Mouse (Mus musculus) hindbrain, embryonic 16.5 days (tissue): ENCODE results near the gene Snx33. TPM values are rescaled to one million over a fixed set of nuclear protein-coding genes. Genes with fewer than 3 reads are reported as not detected.

Experiments used
- ATAC-seq: fragments of 200-750 bp; cut with Nextera tagmentation; 2 replicates; pipeline ENCODE4 v1.8.0; 2017; ENCODE audit warnings: moderate TSS enrichment, moderate library complexity
- H3K27ac ChIP-seq: fragments of 300-500 bp; sonication (generic); 2 replicates; pipeline ENCODE4 v1.5.1; 2014; ENCODE audit warnings: low read depth, mild to moderate bottlenecking, control low read depth, low read length, moderate library complexity
- H3K27me3 ChIP-seq: fragments of 300-500 bp; sonication (generic); replicated peaks from 2 replicates; pipeline ENCODE4 v1.6.1; 2014; ENCODE audit warnings: low read length; ENCODE audit not compliant: control insufficient read depth, insufficient read depth
- H3K36me3 ChIP-seq: fragments of 300-500 bp; sonication (generic); 2 replicates; pipeline ENCODE4 v1.6.1; 2014; ENCODE audit warnings: mild to moderate bottlenecking, low read length, moderate library complexity, mixed read lengths; ENCODE audit not compliant: control insufficient read depth, insufficient read depth
- H3K4me1 ChIP-seq: fragments of 300-500 bp; sonication (generic); 2 replicates; pipeline ENCODE4 v1.6.1; 2014; ENCODE audit warnings: low read depth, low read length; ENCODE audit not compliant: control insufficient read depth, insufficient read depth
- H3K4me2 ChIP-seq: fragments of 300-500 bp; sonication (generic); 2 replicates; pipeline ENCODE4 v1.6.1; 2014; ENCODE audit warnings: mild to moderate bottlenecking, low read length, control low read depth, moderate library complexity
- H3K4me3 ChIP-seq: fragments of 300-500 bp; sonication (generic); 2 replicates; pipeline ENCODE4 v1.5.1; 2014; ENCODE audit warnings: mild to moderate bottlenecking, low read length, control low read depth, moderate library complexity
- H3K9ac ChIP-seq: fragments of 300-500 bp; sonication (generic); 2 replicates; pipeline ENCODE4 v1.6.1; 2014; ENCODE audit warnings: low read depth, mild to moderate bottlenecking, control low read depth, low read length, moderate library complexity
- H3K9me3 ChIP-seq: fragments of 300-500 bp; sonication (generic); 2 replicates; pipeline ENCODE4 v1.6.1; 2014; ENCODE audit warnings: mild to moderate bottlenecking, low read length, moderate library complexity; ENCODE audit not compliant: control insufficient read depth
- WGBS: fragments of 180-500 bp; shearing (Covaris S2); extraction: QIAGEN DNeasy Blood & Tissue Kit; methylation state at CpG from one replicate; pipeline ENCODE4 v1.1.7; 2014; 5-methylcytosine and 5-hydroxymethylcytosine counted together
- polyA plus RNA-seq: library from polyadenylated mRNA; unstranded; fragments of >200 nt; fragmentation: Nextera tagmentation; extraction: Ambion mirVana; gene quantifications from 2 replicates; pipeline ENCODE4 v1.2.1, GENCODE M21; 2015

Snx33 gene
- polyA plus RNA-seq, 1 experiment from 2014 or later, result 3.0 TPM

DNA sequence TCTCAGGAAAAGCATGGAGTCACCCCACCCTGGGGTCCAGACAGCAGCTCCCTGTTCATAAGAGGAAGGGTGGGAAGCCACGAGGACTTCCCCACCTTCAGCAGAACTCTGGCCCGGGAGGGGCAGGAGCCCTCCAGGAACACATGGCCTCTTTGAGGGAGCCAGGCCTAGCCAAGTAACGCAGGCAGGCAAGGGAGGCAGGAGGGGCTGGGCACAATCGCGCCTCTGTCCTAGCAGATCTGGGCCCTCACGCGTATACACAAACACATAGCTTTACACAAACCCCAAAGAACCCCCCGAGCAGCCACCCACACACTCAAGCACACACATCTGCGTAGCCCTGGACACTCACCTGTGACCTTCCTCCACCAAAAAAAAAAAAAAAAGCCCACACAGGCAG, 47.4 kb downstream of the Snx33 start:
- Histone ChIP-seq H3K4me3 (no peak overlapping the region), H3K27me3 (no peaks in the 10 kb centered on the region), H3K27ac (no peak overlapping the region), H3K9ac (no peak overlapping the region), H3K4me2 (no peak overlapping the region), H3K4me1 (peaks cover 6% of the 10 kb centered on the region), H3K9me3 (no peaks in the 10 kb centered on the region), H3K36me3 (no peaks in the 10 kb centered on the region)
- WGBS, result 70% methylated on average over 9 of the region's 9 CpGs
- peak; percentile 65 for ATAC-seq

DNA sequence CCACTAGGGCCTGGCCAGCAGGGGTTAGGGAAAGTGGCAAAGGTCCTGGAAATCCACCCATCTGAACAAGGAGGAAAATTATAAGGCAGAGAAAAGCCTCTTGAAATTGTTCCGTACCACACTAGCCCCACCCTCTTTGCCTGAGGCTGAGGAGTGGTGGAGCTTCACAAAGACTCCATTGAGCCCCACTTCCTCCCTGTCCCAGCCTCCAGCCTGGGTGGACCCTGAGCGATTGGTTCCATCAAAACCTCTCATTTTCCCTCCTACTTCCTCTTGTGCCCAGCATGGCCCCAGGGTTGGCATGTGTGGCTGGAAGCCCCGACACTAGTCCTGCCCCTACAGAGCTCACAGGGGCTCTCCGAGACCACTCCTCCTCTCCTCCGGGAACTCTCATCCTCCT, 50.9 kb downstream of the Snx33 start:
- H3K9ac ChIP-seq, result no peak overlapping the region
- H3K4me3 ChIP-seq, result no peak overlapping the region
- no peaks in the 10 kb centered on the region for H3K36me3 ChIP-seq
- no peaks in the 10 kb centered on the region for H3K9me3 ChIP-seq
- no peak overlapping the region for H3K4me2 ChIP-seq
- H3K27me3 ChIP-seq, result no peaks in the 10 kb centered on the region
- no peak for ATAC-seq
- H3K4me1 ChIP-seq, result peaks cover 6% of the 10 kb centered on the region
- WGBS, result 85% methylated on average over 5 of the region's 5 CpGs
- H3K27ac ChIP-seq, result no peak overlapping the region

DNA sequence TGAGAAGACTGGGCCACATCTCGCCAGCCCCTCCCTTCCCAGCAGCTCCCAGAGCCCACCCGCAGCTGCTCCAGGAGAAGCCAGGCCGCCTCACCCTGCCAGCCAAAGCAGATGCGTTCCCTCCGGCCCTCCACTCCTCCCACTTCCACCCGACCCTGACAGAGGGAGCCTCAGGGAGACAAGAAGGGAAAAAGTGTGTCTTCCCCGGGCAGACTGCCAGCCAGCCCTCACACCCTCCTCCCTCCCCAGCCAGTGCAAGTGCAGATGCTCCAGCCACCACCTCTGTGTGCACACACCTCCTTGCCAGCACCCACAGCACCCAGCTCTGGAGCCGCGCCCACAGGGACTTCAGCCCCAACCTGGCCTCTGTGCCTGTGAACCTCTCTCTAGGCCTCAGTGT, 51.4 kb downstream of the Snx33 start:
- ATAC-seq, result peak; percentile 29; the same call in 1 of the 2 replicates
- Histone ChIP-seq H3K27me3 (no peaks in the 10 kb centered on the region), H3K9ac (no peak overlapping the region), H3K36me3 (no peaks in the 10 kb centered on the region), H3K4me1 (peaks cover 6% of the 10 kb centered on the region), H3K9me3 (no peaks in the 10 kb centered on the region), H3K27ac (no peak overlapping the region), H3K4me2 (no peak overlapping the region), H3K4me3 (no peak overlapping the region)
- WGBS, result 36% methylated on average over 9 of the region's 9 CpGs

DNA sequence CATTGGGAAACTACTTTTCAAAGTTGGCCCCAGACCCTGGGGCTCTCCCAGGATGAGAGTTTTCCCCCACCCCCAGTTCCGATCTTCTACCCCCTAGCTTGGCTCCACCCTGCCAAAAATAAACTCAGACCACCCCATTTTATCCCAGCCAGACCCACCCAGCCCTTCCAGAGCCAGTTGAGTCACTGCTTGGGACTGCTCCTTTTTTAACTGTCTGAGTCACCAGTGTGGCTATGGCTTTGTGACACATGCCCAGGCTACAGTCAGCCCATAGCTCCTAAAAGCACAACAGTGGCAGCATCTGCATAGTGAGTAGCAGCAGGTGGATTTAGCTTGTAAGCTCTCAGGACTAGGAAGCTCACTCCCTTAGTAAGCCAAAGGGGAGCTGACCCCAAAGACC, 55.1 kb downstream of the Snx33 start:
- no peaks in the 10 kb centered on the region for H3K9me3 ChIP-seq
- no peak for ATAC-seq
- H3K9ac ChIP-seq, result no peak overlapping the region
- no peaks in the 10 kb centered on the region for H3K27me3 ChIP-seq
- 63% methylated on average over 1 of the region's 1 CpGs for WGBS
- no peak overlapping the region for H3K4me3 ChIP-seq
- peaks cover 14% of the 10 kb centered on the region for H3K4me1 ChIP-seq
- no peak overlapping the region for H3K27ac ChIP-seq
- no peaks in the 10 kb centered on the region for H3K36me3 ChIP-seq
- H3K4me2 ChIP-seq, result no peak overlapping the region

GRCm38 (mm10) chr9:56872105-56872903, 55.9 kb downstream of the Snx33 start:
- H3K4me2 ChIP-seq, result no peak overlapping the region
- no peaks in the 10 kb centered on the region for H3K9me3 ChIP-seq
- no peak overlapping the region for H3K9ac ChIP-seq
- no peak overlapping the region for H3K27ac ChIP-seq
- no peak for ATAC-seq
- H3K27me3 ChIP-seq, result no peaks in the 10 kb centered on the region
- H3K4me1 ChIP-seq, result peaks cover 15% of the 10 kb centered on the region
- no peaks in the 10 kb centered on the region for H3K36me3 ChIP-seq
- 86% methylated on average over 5 of the region's 5 CpGs for WGBS
- no peak overlapping the region for H3K4me3 ChIP-seq

GRCm38 (mm10) chr9:56871191-56871590, 57.0 kb downstream of the Snx33 start:
- H3K9me3 ChIP-seq, result no peaks in the 10 kb centered on the region
- WGBS, result 40% methylated on average over 5 of the region's 5 CpGs
- no peak for ATAC-seq
- no peaks in the 10 kb centered on the region for H3K36me3 ChIP-seq
- H3K27ac ChIP-seq, result no peak overlapping the region
- H3K4me2 ChIP-seq, result no peak overlapping the region
- no peaks in the 10 kb centered on the region for H3K27me3 ChIP-seq
- no peak overlapping the region for H3K9ac ChIP-seq
- H3K4me3 ChIP-seq, result no peak overlapping the region
- peaks cover 9% of the 10 kb centered on the region for H3K4me1 ChIP-seq

DNA sequence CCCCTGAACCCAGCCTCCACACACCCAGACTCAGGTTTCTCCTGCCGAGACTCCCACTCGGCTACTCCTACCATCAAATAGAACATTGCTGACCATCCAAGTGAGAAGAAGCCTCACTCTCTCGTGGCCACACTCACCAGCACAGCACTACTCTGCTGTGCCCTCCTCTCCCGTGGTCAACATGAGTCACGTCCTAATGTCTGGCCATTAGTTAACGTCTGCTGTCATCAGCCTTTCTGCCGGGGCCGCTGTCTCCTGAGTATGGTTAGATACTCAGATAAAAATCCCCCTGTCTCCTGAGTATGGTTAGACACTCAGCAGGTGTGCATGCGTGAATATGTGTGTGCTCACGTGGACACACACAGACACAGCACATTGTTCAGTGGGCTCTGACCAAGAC, 57.4 kb downstream of the Snx33 start:
- Histone ChIP-seq H3K36me3 (no peaks in the 10 kb centered on the region), H3K4me2 (no peak overlapping the region), H3K9me3 (no peaks in the 10 kb centered on the region), H3K4me3 (no peak overlapping the region), H3K27me3 (peaks cover 4% of the 10 kb centered on the region; the same call in 1 of the 2 replicates), H3K9ac (no peak overlapping the region), H3K4me1 (peaks cover 9% of the 10 kb centered on the region), H3K27ac (no peak overlapping the region)
- WGBS, result 77% methylated on average over 10 of the region's 10 CpGs
- no peak for ATAC-seq

- H3K4me3 ChIP-seq, result no peak overlapping the region
- H3K9ac ChIP-seq, result no peak overlapping the region
- peaks cover 9% of the 10 kb centered on the region for H3K27me3 ChIP-seq
- WGBS, result 78% methylated on average over 13 of the region's 13 CpGs
- H3K36me3 ChIP-seq, result no peaks in the 10 kb centered on the region
- ATAC-seq, result no peak
- no peaks in the 10 kb centered on the region for H3K9me3 ChIP-seq
- no peak overlapping the region for H3K4me2 ChIP-seq
- peaks cover 14% of the 10 kb centered on the region for H3K4me1 ChIP-seq
- no peak overlapping the region for H3K27ac ChIP-seq
These were observed 58.6 kb downstream of the Snx33 start for GRCm38 (mm10) chr9:56869552-56869951.

- H3K4me2 ChIP-seq, result no peak overlapping the region
- ATAC-seq, result peak; percentile 92
- H3K9ac ChIP-seq, result 0 out of 2 replicates have a peak overlapping the region, but pooled peaks have one; percentile 15
- peaks cover 13% of the 10 kb centered on the region for H3K27me3 ChIP-seq
- H3K9me3 ChIP-seq, result no peaks in the 10 kb centered on the region
- peak overlapping the region; percentile 63 for H3K27ac ChIP-seq
- H3K4me1 ChIP-seq, result peaks cover 16% of the 10 kb centered on the region
- H3K4me3 ChIP-seq, result no peak overlapping the region
- no peaks in the 10 kb centered on the region for H3K36me3 ChIP-seq
- 25% methylated on average over 6 of the region's 6 CpGs for WGBS
These were observed 59.9 kb downstream of the Snx33 start for GRCm38 (mm10) chr9:56868292-56868691.
